Mouse (Mus musculus) frontal cortex, postnatal 10 days (tissue): ENCODE data around the gene Ankrd17.

Experiments
- DNase-seq, 2 experiments: peaks; one replicate each; pipeline ENCODE4 v3.0.0; 2022; ENCODE audit warnings: low spot score in 2 of 2, mixed read lengths in 1 of 2

The Ankrd17 gene

GRCm38 (mm10) chr5:90366121-90367066 lies at the start of gene Ankrd17:
Ankrd17 (minus strand) TSS chr5:90366577.
- DNase-seq: peak; percentile 88 to 92

DNA sequence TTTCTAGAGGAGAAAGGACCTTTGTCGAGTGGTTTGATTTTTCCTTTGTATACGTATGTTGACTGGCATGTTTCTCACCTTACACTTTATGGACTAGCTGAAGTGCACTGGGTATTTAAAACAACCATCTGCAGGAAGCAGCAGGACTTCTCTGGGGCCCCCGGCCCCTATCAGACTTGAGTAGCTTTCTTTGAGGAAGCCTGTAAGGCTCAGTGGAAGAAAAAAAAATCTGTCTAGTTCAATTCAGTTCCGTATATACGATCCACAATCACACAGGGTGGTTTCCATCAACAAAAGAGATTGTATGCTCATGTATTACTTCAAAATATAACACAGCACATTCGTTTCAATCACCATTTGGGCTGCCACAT lies 48.5 kb upstream of the Ankrd17 start:
- peak in 1 of 2 experiments; percentile 10 for DNase-seq

- DNase-seq: no peak
These were observed 48.0 kb upstream of the Ankrd17 start for GRCm38 (mm10) chr5:90414142-90414924.

DNA sequence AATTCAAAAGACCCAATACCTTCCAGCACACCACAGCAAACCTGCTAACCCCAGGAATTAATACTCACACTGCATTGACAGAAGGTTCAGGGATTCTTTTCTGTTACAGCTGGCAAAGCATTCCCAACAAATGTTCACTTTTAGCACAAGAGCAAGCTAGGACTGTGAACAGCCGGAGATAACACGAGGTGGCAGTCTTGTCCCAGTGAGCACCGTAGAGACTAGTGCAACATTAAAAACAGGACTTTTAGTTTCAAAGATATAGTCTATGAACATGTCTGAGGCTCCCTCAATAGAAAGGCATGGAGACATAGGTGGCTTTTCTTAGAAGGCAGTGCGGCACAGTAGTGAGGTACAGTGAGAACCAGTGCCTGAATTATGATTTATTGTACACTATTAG lies 38.8 kb upstream of the Ankrd17 start:
- DNase-seq: peak; percentile 25 to 39

- peak in 1 of 2 experiments; percentile 18 for DNase-seq
These were observed 30.4 kb upstream of the Ankrd17 start for GRCm38 (mm10) chr5:90396817-90397216.

GRCm38 (mm10) chr5:90394322-90394721 lies 27.9 kb upstream of the Ankrd17 start:
- DNase-seq: no peak

- no peak for DNase-seq
These were observed 27.4 kb upstream of the Ankrd17 start for GRCm38 (mm10) chr5:90393764-90394163.

DNA sequence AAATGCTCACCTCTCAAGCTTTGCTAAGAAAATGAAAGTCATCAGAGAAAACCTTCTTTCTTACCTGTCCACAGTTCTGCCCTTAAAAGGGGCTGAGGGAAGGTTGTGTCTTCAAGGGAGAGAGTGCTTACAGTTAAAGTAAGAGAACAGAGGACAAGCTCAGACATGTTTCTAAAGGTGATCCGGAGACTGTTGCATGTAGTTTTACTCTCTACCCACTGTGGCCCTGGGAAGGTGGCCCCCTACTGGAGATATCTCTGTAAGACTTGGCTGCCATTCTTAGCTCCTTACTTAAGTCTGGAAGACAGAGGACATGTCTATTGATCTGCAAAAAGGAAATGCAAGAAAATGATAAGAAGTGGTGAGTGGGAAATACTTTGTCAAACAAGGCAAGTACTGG lies 16.7 kb upstream of the Ankrd17 start:
- no peak for DNase-seq

GRCm38 (mm10) chr5:90381458-90381857 lies 15.1 kb upstream of the Ankrd17 start:
- DNase-seq: no peak

- no peak for DNase-seq
These were observed 7.3 kb upstream of the Ankrd17 start for GRCm38 (mm10) chr5:90373708-90374107.

- no peak for DNase-seq
These were observed 4.0 kb upstream of the Ankrd17 start for GRCm38 (mm10) chr5:90370401-90370800.

DNA sequence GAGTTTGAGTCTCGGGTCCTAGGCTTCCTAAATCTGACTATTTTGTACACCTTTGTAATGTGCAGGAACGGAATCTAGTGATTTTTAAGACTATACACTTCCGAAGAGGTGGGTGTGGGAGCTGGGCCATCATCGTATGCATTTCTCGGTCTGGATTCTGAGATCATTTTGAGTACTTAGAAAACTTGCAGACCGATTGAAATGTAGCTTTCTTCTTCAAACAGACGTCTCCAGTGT lies 608 bp upstream of the Ankrd17 start, which contains the start of gene Gm9958:
Gm9958 (plus strand) TSS at position 138 of the 237 bp plus-strand sequence.
- DNase-seq: no peak

- peak; percentile 42 to 58 for DNase-seq
These were observed 1.0 kb downstream of the Ankrd17 start for GRCm38 (mm10) chr5:90365141-90365951.

DNA sequence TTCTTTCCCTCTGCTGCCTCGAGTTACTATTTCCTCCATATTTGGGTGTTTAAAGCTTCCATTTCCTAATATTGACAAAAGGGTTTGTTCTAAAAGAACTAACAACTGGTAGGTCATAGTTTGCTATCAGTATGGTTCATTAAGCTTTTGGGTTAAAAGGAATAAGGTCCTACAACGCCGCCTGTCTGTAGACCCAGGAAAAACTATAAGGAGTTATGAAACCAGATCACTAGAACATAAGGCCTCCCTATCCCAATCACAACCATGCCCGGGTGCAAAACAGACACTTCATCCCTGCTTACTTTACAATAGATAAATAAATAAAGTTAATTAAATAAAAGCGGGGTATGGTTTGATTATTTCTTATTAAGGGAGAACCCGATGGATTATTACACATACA lies 1.9 kb downstream of the Ankrd17 start:
- peak; percentile 38 to 53 for DNase-seq

- DNase-seq: no peak
These were observed 10.6 kb downstream of the Ankrd17 start for GRCm38 (mm10) chr5:90355824-90356223.

- no peak for DNase-seq
These were observed 12.6 kb downstream of the Ankrd17 start for GRCm38 (mm10) chr5:90353552-90354317.

DNA sequence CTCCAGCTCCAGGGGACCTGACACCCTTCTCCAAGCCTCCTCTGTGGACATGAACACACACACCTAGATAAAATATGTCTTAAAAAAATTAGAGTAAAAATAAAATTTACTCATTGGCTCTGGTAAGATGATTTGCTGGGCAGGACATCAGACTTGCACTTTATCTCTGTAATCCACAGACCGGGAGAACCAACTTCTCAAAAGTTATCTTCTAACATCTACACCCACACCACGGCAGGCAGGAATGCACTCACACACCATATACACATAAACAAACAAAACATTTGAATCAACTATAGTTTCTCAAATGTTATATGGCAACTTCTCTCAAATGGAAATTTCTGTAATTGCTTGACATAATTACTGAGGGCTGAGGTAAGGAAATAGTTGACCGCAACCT lies 19.5 kb downstream of the Ankrd17 start:
- no peak for DNase-seq

DNA sequence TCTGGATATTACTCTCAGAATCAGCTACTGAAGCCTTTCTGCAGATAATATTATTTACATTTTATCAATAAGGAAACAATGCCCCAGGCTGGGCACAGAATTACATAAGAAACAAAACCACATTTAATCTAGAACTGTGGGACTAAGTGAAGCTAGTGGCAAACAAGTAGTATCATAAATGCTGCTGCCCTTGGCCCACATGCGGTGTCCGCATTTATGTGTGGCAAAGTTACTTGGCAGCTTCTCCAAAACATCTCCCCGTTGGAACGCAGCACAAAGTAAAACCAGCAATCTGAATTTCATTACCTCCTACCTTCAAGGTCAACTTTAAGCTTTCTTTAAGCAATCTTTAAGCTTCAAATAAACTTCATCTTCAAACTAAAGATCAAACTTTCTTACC lies 25.5 kb downstream of the Ankrd17 start:
- no peak for DNase-seq

GRCm38 (mm10) chr5:90339953-90340343 lies 26.4 kb downstream of the Ankrd17 start:
- no peak for DNase-seq

GRCm38 (mm10) chr5:90339129-90339952 lies 27.0 kb downstream of the Ankrd17 start:
- peak; percentile 55 to 63 for DNase-seq
